Mouse (Mus musculus) ES-E14 (cell line): ENCODE measurements at regions not wholly inside any gene's neighbourhood (a gene's known extent, or its start where the extent isn't known, plus 50 kb on each side); places are given as distances from the start of the nearest gene placed in this dataset.

Experiments used
- CHD2 ChIP-seq: IDR thresholded peaks from 2 replicates; pipeline ENCODE4 v1.6.1; 2014; ENCODE audit warnings: mild to moderate bottlenecking, low read depth, low read length, inconsistent platforms
- HCFC1 ChIP-seq: IDR thresholded peaks from 2 replicates; pipeline ENCODE4 v1.6.1; 2012; ENCODE audit warnings: low read length, inconsistent platforms, borderline replicate concordance; ENCODE audit not compliant: insufficient read depth
- MAFK ChIP-seq: IDR thresholded peaks from 2 replicates; pipeline ENCODE4 v1.6.1; 2014; ENCODE audit warnings: mild to moderate bottlenecking, low read depth, low read length, inconsistent platforms; ENCODE audit not compliant: insufficient read depth
- ZC3H11A ChIP-seq: IDR thresholded peaks from 2 replicates; pipeline ENCODE4 v1.6.1; 2012; ENCODE audit warnings: low read depth, mild to moderate bottlenecking, inconsistent platforms, low read length, borderline replicate concordance
- ZNF384 ChIP-seq: IDR thresholded peaks from 2 replicates; pipeline ENCODE4 v1.6.1; 2012; ENCODE audit warnings: low read depth, low read length, inconsistent platforms

DNA sequence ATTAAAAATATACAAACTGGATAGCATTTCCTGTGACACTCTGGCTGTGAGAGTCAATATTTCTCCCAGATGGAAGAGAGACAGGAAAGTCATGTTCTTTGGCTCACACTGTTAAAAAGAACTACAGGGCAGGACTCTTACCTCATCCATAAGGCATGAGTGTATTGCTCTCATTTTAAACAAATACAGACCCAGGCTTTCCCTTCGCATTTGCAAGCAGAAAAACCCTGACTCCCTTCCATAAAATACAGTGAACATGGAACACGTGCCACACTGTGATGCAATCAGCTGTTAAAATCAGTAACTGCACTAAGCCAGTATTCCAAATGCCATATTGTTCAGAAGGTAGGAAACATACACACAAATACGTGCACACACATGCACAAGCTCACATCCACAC lies 323.1 kb downstream of the Agtpbp1 start:
- TF ChIP-seq CHD2 (no peak), MAFK (no peak), HCFC1 (no peak), ZNF384 (no peak), ZC3H11A (no peak)
